Mouse (Mus musculus): ENCODE results near the gene Cdca8. TPM values are rescaled to one million over a fixed set of nuclear protein-coding genes. Genes with fewer than 3 reads are reported as not detected.
A peak's percentile ranks its signal among the peaks of the same experiment; 100 is the strongest.

Gene Cdca8
- total and polyA plus RNA-seq, 2 experiments from 2014 or later = 6.3 to 14.8 TPM

DNA sequence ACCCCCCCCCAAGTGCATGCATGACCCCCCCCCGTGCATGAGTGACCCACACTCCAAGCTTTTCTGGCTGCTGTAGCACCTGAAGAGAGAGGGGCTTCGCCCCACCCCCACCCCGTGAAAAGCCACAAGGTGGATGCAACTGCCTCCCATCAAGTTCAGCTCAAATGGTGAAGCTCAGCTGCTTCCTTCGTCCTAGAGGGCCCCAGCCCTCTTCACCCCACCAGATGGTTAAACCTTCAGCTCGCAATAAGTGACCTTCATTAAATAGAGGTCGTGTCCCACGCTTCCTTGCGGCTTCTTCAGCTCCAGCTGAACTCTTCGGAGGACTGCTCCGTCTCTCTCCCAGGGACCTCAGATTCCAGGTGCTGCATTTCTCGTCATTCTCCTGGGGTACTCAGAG is 58.5 kb downstream of the Cdca8 start, which contains the start of gene Epha10:
TSS of gene Epha10 (plus strand) at position 301 of the 400 bp plus-strand sequence.
- no peak for DNase-seq (ENCODE audit: low spot score)
- no peaks in the 10 kb centered on the region for H3K27me3 ChIP-seq (ENCODE audit: insufficient read depth, low read length)
- 2% methylated on average over 11 of the region's 11 CpGs for WGBS
- peak within 1 kb of the TSS; percentile 53 for H3K4me2 ChIP-seq (ENCODE audit: low read depth, low read length, poor library complexity, severe bottlenecking)
- no peak for TF ChIP-seq CTCF (IDR thresholded peaks at IDR 0.05)
- H3K4me1 ChIP-seq (ENCODE audit: insufficient read depth, low read length) = no peaks in the 10 kb centered on the region; the same call in 1 of the 2 replicates
- H3K4me3 ChIP-seq (ENCODE audit: low read depth, low read length) = peak within 1 kb of the TSS; percentile 53
- peak within 1 kb of the TSS; percentile 77 for H3K27ac ChIP-seq (ENCODE audit: low read depth, low read length)
- ATAC-seq (ENCODE audit: low FRiP score) = no peak
- H3K9me3 ChIP-seq (ENCODE audit: low read length) = 0 out of 2 replicates have a peak, but pooled peaks cover 3% of the 10 kb centered on the region
- 0 out of 2 replicates have a peak, but pooled peaks cover under 1% of the 10 kb centered on the region for H3K36me3 ChIP-seq (ENCODE audit: insufficient read depth, low read length)
- H3K9ac ChIP-seq (replicated peaks; ENCODE audit: low read length, poor library complexity, severe bottlenecking) = peak within 1 kb of the TSS; percentile 60

DNA sequence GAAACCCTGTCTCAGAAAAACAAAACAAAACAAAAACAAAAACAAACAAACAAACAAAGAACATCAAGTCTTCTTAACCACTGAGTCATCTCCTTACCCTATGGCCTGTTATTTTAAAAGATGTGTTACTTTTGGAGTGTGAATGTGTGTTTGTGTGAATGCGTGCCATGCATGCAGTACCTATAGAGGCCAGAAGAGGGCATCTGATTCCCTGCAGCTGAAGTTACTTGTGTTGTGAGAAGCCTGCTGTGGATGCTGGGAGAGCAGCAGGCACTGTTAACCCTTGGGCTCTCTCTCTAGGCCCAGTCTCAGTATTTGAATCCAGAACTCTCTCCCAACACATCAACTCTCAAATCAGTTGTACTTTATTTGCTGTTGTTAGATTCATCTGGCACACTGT is 66.4 kb downstream of the Cdca8 start:
- Histone ChIP-seq H3K4me3 (ENCODE audit: low read depth, low read length) (no peak overlapping the region), H3K36me3 (ENCODE audit: insufficient read depth, low read length) (no peaks in the 10 kb centered on the region), H3K9me3 (ENCODE audit: low read length) (no peaks in the 10 kb centered on the region), H3K27me3 (ENCODE audit: insufficient read depth, low read length) (no peaks in the 10 kb centered on the region), H3K27ac (ENCODE audit: low read depth, low read length) (no peak overlapping the region), H3K4me1 (ENCODE audit: insufficient read depth, low read length) (no peaks in the 10 kb centered on the region), H3K4me2 (ENCODE audit: low read depth, low read length, poor library complexity, severe bottlenecking) (no peak overlapping the region), H3K9ac (replicated peaks; ENCODE audit: low read length, poor library complexity, severe bottlenecking) (no peak overlapping the region)
- 91% methylated on average over 1 of the region's 1 CpGs for WGBS
- TF ChIP-seq CTCF (IDR thresholded peaks at IDR 0.05) = peak; percentile 62
- ATAC-seq (ENCODE audit: low FRiP score) (no peak), DNase-seq (ENCODE audit: low spot score) (no peak)

Other genes with a start within 250 kb of the Cdca8 start
- gene Utp11, start 245.7 kb downstream of the Cdca8 start, total RNA-seq (2014; rRNA removed) = 10.3 and 10.9 TPM in 2 replicates
- gene Utp11, start 245.7 kb downstream of the Cdca8 start, polyA plus RNA-seq (2015; fragmentation: Nextera tagmentation; extraction: Ambion mirVana) = 30.7 and 31.7 TPM in 2 replicates
- gene Fhl3, start 238.6 kb downstream of the Cdca8 start, total RNA-seq (2014; rRNA removed) = 5.0 and 6.9 TPM in 2 replicates
- 1.7 and 2.0 TPM in 2 replicates for gene Fhl3, start 238.6 kb downstream of the Cdca8 start, polyA plus RNA-seq (2015; fragmentation: Nextera tagmentation; extraction: Ambion mirVana)
- 32.8 and 34.3 TPM in 2 replicates for gene Sf3a3, start 224.5 kb downstream of the Cdca8 start, total RNA-seq (2014; rRNA removed)
- gene Sf3a3, start 224.5 kb downstream of the Cdca8 start, polyA plus RNA-seq (2015; fragmentation: Nextera tagmentation; extraction: Ambion mirVana) = 73.8 and 75.9 TPM in 2 replicates
- 19.0 and 20.5 TPM in 2 replicates for gene Inpp5b, start 197.5 kb downstream of the Cdca8 start, total RNA-seq (2014; rRNA removed)
- 14.3 and 16.0 TPM in 2 replicates for gene Inpp5b, start 197.5 kb downstream of the Cdca8 start, polyA plus RNA-seq (2015; fragmentation: Nextera tagmentation; extraction: Ambion mirVana)
- gene Mtf1, start 137.2 kb downstream of the Cdca8 start, total RNA-seq (2014; rRNA removed) = 7.0 and 15.5 TPM in 2 replicates
- 22.1 and 24.7 TPM in 2 replicates for gene Mtf1, start 137.2 kb downstream of the Cdca8 start, polyA plus RNA-seq (2015; fragmentation: Nextera tagmentation; extraction: Ambion mirVana)
- 54.5 and 78.4 TPM in 2 replicates for gene Yrdc, start 88.6 kb downstream of the Cdca8 start, total RNA-seq (2014; rRNA removed)
- gene Yrdc, start 88.6 kb downstream of the Cdca8 start, polyA plus RNA-seq (2015; fragmentation: Nextera tagmentation; extraction: Ambion mirVana) = 48.9 and 55.7 TPM in 2 replicates
- gene 1110065P20Rik, start 88.1 kb downstream of the Cdca8 start, total RNA-seq (2014; rRNA removed) = 163 and 181 TPM in 2 replicates
- 135 and 141 TPM in 2 replicates for gene 1110065P20Rik, start 88.1 kb downstream of the Cdca8 start, polyA plus RNA-seq (2015; fragmentation: Nextera tagmentation; extraction: Ambion mirVana)
- 43.7 and 50.5 TPM in 2 replicates for gene Maneal, start 77.1 kb downstream of the Cdca8 start, total RNA-seq (2014; rRNA removed)
- 9.4 and 9.5 TPM in 2 replicates for gene Maneal, start 77.1 kb downstream of the Cdca8 start, polyA plus RNA-seq (2015; fragmentation: Nextera tagmentation; extraction: Ambion mirVana)
- gene Epha10, start 58.4 kb downstream of the Cdca8 start, total RNA-seq (2014; rRNA removed) = 43.4 and 50.1 TPM in 2 replicates
- 14.8 and 15.3 TPM in 2 replicates for gene Epha10, start 58.4 kb downstream of the Cdca8 start, polyA plus RNA-seq (2015; fragmentation: Nextera tagmentation; extraction: Ambion mirVana)
- gene 9930104L06Rik, start 2.3 kb downstream of the Cdca8 start, total RNA-seq (2014; rRNA removed) = 15.6 and 21.7 TPM in 2 replicates
- gene 9930104L06Rik, start 2.3 kb downstream of the Cdca8 start, polyA plus RNA-seq (2015; fragmentation: Nextera tagmentation; extraction: Ambion mirVana) = 8.9 and 9.3 TPM in 2 replicates
- 2.5 and 3.0 TPM in 2 replicates for gene Rspo1, start 47.1 kb upstream of the Cdca8 start, total RNA-seq (2014; rRNA removed)
- 1.2 and 1.8 TPM in 2 replicates for gene Rspo1, start 47.1 kb upstream of the Cdca8 start, polyA plus RNA-seq (2015; fragmentation: Nextera tagmentation; extraction: Ambion mirVana)
- 51.8 and 57.3 TPM in 2 replicates for gene Gnl2, start 77.3 kb upstream of the Cdca8 start, total RNA-seq (2014; rRNA removed)
- gene Gnl2, start 77.3 kb upstream of the Cdca8 start, polyA plus RNA-seq (2015; fragmentation: Nextera tagmentation; extraction: Ambion mirVana) = 72.5 and 77.5 TPM in 2 replicates
- 0.47 and 3.1 TPM in 2 replicates for gene Dnali1, start 126.4 kb upstream of the Cdca8 start, total RNA-seq (2014; rRNA removed)
- 1.3 TPM in 2 replicates for gene Dnali1, start 126.4 kb upstream of the Cdca8 start, polyA plus RNA-seq (2015; fragmentation: Nextera tagmentation; extraction: Ambion mirVana)
- gene Snip1, start 127.4 kb upstream of the Cdca8 start, total RNA-seq (2014; rRNA removed) = 33.5 and 35.1 TPM in 2 replicates
- gene Snip1, start 127.4 kb upstream of the Cdca8 start, polyA plus RNA-seq (2015; fragmentation: Nextera tagmentation; extraction: Ambion mirVana) = 16.0 and 17.1 TPM in 2 replicates
- gene Meaf6, start 145.8 kb upstream of the Cdca8 start, total RNA-seq (2014; rRNA removed) = 82.6 and 95.2 TPM in 2 replicates
- 139 and 170 TPM in 2 replicates for gene Meaf6, start 145.8 kb upstream of the Cdca8 start, polyA plus RNA-seq (2015; fragmentation: Nextera tagmentation; extraction: Ambion mirVana)
- 0.88 and 2.5 TPM in 2 replicates for gene Zc3h12a, start 188.5 kb upstream of the Cdca8 start, total RNA-seq (2014; rRNA removed)
- gene Zc3h12a, start 188.5 kb upstream of the Cdca8 start, polyA plus RNA-seq (2015; fragmentation: Nextera tagmentation; extraction: Ambion mirVana) = 0.12 and 0.20 TPM in 2 replicates